Mouse (Mus musculus): ENCODE measurements at regions not wholly inside any gene's neighbourhood (a gene's known extent, or its start where the extent isn't known, plus 50 kb on each side); places are given as distances from the start of the nearest gene placed in this dataset.
"Not testable (repeated sequence)": the region's sequence is repeated elsewhere in the genome, so short reads cannot be mapped to it uniquely, and the experiment has no call there.

GRCm38 (mm10) chr14:53766501-53766900 is 487.4 kb downstream of the Dad1 start:
- not testable (repeated sequence) for TF ChIP-seq CTCF, EP300 (IDR thresholded peaks at IDR 0.05; ENCODE audit: low read depth)

Measured in heart, postnatal 0 days (tissue).